Comparison of ENCODE assay signal across 9 mouse cellular contexts in genomic region chr13:43399576-43399975, GRCm38 (mm10). TPM values are rescaled to one million over a fixed set of nuclear protein-coding genes. Genes with fewer than 3 reads are reported as not detected.
DNase-seq lines count a peak whose midpoint lies in the region; ATAC-seq and TF ChIP-seq lines count a peak whose summit lies in the region.
"Had no signal": no experiment of that assay in that cellular context is flagged by ENCODE, and none has a peak within 500 bp of the region (broad histone marks: within the 10 kb centered on the region; RNA-seq: fewer than 3 reads in every experiment).

No protein-coding gene starts in this region.

- peak overlapping the region; percentile 87 for H3K4me3 ChIP-seq in lung, embryonic 16.5 days (ENCODE audit: low read length)
- peak overlapping the region; percentile 92; the same call in 1 of the 2 replicates for H3K4me3 ChIP-seq in embryonic fibroblast, embryonic 13.5 days (ENCODE audit: insufficient read depth, low read length)
- peak overlapping the region; percentile 75 for H3K4me3 ChIP-seq in limb, embryonic 13.5 days

- peak overlapping the region; percentile 79; the same call in 1 of the 2 replicates for H3K4me2 ChIP-seq in lung, embryonic 16.5 days (ENCODE audit: low read depth, low read length)
- peak overlapping the region; percentile 69 for H3K4me2 ChIP-seq in limb, embryonic 13.5 days (replicated peaks)

- no peak overlapping the region for H3K27ac ChIP-seq in lung, embryonic 16.5 days (ENCODE audit: low read length)
- H3K27ac ChIP-seq in embryonic fibroblast, embryonic 13.5 days (ENCODE audit: insufficient read depth, low read length) = no peak overlapping the region
- H3K27ac ChIP-seq in limb, embryonic 13.5 days = no peak overlapping the region

- peaks cover 25% of the 10 kb centered on the region for H3K36me3 ChIP-seq in lung, embryonic 16.5 days (ENCODE audit: control insufficient read depth, insufficient read depth, low read length)
- peaks cover 57% of the 10 kb centered on the region for H3K36me3 ChIP-seq in limb, embryonic 13.5 days

- no peaks in the 10 kb centered on the region for H3K9me3 ChIP-seq in lung, embryonic 16.5 days (ENCODE audit: control insufficient read depth, low read length)
- H3K9me3 ChIP-seq in limb, embryonic 13.5 days = 0 out of 2 replicates have a peak, but pooled peaks cover under 1% of the 10 kb centered on the region

- no peak for DNase-seq in lung, postnatal 4 days
- peak; percentile 75 to 78 for DNase-seq in spleen, postnatal 36 days (ENCODE audit: low spot score in 2 of 2)
- DNase-seq in testis, postnatal 14 days (ENCODE audit: low spot score) = no peak
- no peak for DNase-seq in Muller cell, postnatal 12 days (ENCODE audit: inconsistent ontology term)
- no peak for DNase-seq in yolk sac, embryonic 10.5 days (ENCODE audit: low spot score)
- DNase-seq: adrenal gland, adult 2 months had no signal

- H3K27me3 ChIP-seq in lung, embryonic 16.5 days (ENCODE audit: control insufficient read depth, insufficient read depth, low read depth, low read length) = no peaks in the 10 kb centered on the region
- H3K27me3 ChIP-seq in limb, embryonic 13.5 days = no peaks in the 10 kb centered on the region

- TF ChIP-seq POLR2A in embryonic fibroblast, embryonic 13.5 days (IDR thresholded peaks at IDR 0.05; ENCODE audit: low read depth, low read length) = no peak

- H3K9ac ChIP-seq in lung, embryonic 16.5 days (ENCODE audit: low read length) = no peak overlapping the region
- H3K9ac ChIP-seq in limb, embryonic 13.5 days = no peak overlapping the region; the same call in 1 of the 2 replicates

- no peak for ATAC-seq in lung, embryonic 16.5 days (ENCODE audit: low read depth)
- ATAC-seq in limb, embryonic 13.5 days (ENCODE audit: low FRiP score, low read depth) = no peak

- TF ChIP-seq CTCF in embryonic fibroblast, embryonic 13.5 days (IDR thresholded peaks at IDR 0.05; ENCODE audit: borderline replicate concordance, insufficient read depth, low read length) = no peak

- 89% methylated on average over 5 of the region's 5 CpGs for WGBS in lung, embryonic 16.5 days
- 86% methylated on average over 5 of the region's 5 CpGs for WGBS in limb, embryonic 13.5 days

- H3K4me1 ChIP-seq in lung, embryonic 16.5 days (replicated peaks; ENCODE audit: control insufficient read depth, insufficient read depth, low read length) = peaks cover 6% of the 10 kb centered on the region
- H3K4me1 ChIP-seq in embryonic fibroblast, embryonic 13.5 days (ENCODE audit: control insufficient read depth, insufficient read depth, low read length) = 0 out of 2 replicates have a peak, but pooled peaks cover 2% of the 10 kb centered on the region
- peaks cover 13% of the 10 kb centered on the region for H3K4me1 ChIP-seq in limb, embryonic 13.5 days

RNA-seq across cellular contexts. Expression of gene Nol7, which starts 1.4 kb away (rescaled TPM):
- 130 and 132 TPM in 2 replicates for polyA plus RNA-seq in lung, embryonic 16.5 days (2015; fragmentation: Nextera tagmentation; extraction: Ambion mirVana)
- 44.9 and 65.7 TPM in 2 replicates for polyA plus RNA-seq in embryonic fibroblast, embryonic 13.5 days (2011; ENCODE audit: insufficient read length, low read depth, missing spikeins)
- polyA plus RNA-seq in limb, embryonic 13.5 days (2015; fragmentation: Nextera tagmentation; extraction: Ambion mirVana) = 146 and 148 TPM in 2 replicates

RNA-seq across cellular contexts. Expression of gene Sirt5, which starts 34.3 kb away (rescaled TPM):
- polyA plus RNA-seq in lung, embryonic 16.5 days (2015; fragmentation: Nextera tagmentation; extraction: Ambion mirVana) = 22.3 and 24.9 TPM in 2 replicates
- 10.1 and 12.2 TPM in 2 replicates for polyA plus RNA-seq in embryonic fibroblast, embryonic 13.5 days (2011; ENCODE audit: insufficient read length, low read depth, missing spikeins)
- polyA plus RNA-seq in limb, embryonic 13.5 days (2015; fragmentation: Nextera tagmentation; extraction: Ambion mirVana) = 42.2 and 42.6 TPM in 2 replicates

Comparison
In these comparisons a context has a peak if more than half of its experiments do, and no peak if none do; other contexts are left out.
1. DNase-seq: peak in spleen, postnatal 36 days (2 of 2); none in lung, postnatal 4 days (0 of 2), testis, postnatal 14 days (single experiment), Muller cell, postnatal 12 days (single experiment) and yolk sac, embryonic 10.5 days (single experiment).
2. Peak in every context shown above with its lines, with median percentiles within 50 percentile points of each other: H3K4me3 ChIP-seq.